Mouse (Mus musculus) v-Abl transformed pro-B cells (cell line): ENCODE data around the gene Eif3k.
"Not testable (repeated sequence)": the region's sequence is repeated elsewhere in the genome, so short reads cannot be mapped to it uniquely, and the experiment has no call there.

Experiments
- in situ Hi-C, 2 experiments: fragments of 400-800 bp; cut with MboI; formaldehyde crosslinking; loops; one replicate each; pipeline ENCODE4 v1.15.1; 2025; ENCODE audit not compliant: unreplicated experiment in 2 of 2

The Eif3k gene

DNA sequence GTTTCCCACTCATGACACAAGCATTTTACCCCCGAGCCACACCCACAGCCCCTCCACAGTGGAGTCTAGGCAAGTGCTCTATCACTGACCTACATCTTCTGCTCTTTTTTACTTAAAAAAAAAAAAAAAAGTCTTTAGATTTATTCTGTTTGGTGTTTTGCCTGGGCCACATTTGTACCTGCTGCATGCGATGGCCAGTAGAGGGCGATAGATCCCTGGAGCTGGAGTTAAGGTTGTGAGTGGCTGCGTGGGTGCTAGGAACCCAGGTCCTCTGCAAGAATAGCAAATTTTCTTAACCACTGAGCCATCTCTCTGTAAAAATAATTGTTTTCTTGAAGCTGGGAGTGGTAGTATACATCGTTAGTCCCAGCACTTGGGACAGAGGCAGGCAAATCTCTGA is 10.0 kb upstream of the Eif3k start:
- in situ Hi-C loops = no loop called here

DNA sequence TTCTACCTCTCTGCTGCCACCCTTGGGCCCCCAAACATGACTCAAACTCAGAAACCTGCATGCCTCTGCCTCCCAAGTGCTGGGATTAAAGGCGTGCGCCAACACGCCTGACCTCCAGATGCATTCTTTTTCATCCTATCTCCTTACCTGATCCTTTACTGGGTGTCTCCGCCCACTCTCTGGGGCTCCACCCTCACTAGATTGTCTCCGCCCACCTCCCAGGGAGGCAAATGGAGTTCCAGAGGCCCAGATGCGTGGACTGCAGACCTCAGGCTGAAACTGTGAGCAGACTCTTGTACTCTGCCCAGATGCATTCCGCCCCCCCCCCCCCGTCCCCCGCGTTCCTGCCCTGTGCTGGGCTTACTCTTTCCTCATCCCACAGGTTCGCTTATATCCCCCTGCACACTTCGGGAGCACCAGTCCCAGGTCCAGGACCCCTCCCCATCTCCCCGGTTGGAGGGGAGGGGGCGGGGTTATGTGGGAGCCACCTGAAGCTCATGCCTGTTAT is 9.2 kb upstream of the Eif3k start:
- in situ Hi-C loops = no loop called here

DNA sequence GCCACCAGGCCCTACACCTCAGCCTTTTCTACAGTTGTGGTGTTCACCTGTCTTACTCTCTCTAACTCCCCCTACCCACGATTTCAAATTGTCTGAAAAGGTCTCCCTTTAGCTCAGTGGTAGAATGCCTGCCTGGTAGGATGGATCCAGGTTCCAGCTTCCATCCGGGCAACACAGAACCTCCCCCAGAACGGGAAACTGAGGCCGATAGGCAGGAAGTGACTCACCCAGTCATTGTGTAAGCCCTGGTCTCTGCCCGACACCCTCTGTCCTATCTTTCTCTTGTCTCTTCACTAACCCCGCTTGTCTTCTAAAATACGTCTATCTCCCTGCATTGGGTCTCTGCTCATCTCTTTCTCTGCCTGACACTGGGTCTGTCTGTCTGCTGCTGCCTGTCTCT is 3.5 kb upstream of the Eif3k start:
- in situ Hi-C loops = loop anchor here (5.0 to 10.0 kb wide), 2 partner anchors 37 to 190 kb away; partner anchors contain the start of genes Ggn (in 1 of the 2) and Spred3 (in 1 of the 2)

DNA sequence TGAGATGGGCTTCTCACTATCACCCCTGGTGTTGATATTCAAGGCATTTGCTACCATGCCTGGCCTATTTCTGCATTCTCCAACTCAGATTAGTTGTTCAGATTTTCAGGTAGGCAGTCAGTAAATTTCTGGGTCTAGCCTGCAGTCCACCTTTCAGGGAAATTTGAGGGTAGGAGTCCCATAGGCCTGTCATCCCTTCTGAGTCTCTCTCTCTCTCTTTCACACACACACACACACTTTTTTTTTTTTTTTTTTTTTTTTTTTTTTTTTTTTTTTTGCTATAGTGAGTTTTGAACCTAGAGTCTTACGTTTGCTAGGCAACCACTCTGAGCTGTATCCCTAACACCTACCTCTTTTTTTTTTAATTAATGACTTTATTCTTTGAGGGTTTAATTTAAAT is 2.8 kb upstream of the Eif3k start:
- in situ Hi-C loops = loop anchor here in 1 of 2 experiments (10.0 kb wide), 1 partner anchor 190 kb away; the partner anchor contains the start of genes Ggn and Spred3

DNA sequence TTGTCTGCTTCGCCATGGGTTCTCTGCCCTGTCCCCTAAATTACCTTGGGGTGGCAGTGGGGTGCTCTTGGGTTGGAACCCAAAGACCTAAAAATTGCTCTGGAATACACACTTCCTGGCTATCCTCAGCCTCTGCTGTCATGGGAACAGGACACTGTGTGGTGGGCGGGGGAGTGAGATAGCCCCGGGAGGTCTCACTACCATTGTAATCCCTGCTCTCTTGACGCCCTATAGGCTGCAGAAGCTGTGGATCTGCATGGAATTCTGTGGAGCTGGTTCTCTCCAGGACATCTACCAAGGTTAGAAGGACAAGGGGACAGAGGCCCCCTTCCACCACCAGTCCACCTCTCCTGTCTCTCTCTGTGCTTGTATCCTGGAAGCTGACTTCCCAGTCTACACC is 2.2 kb upstream of the Eif3k start:
- in situ Hi-C loops = loop anchor here in 1 of 2 experiments (10.0 kb wide), 1 partner anchor 191 kb away; the partner anchor contains the start of genes Ggn and Spred3

DNA sequence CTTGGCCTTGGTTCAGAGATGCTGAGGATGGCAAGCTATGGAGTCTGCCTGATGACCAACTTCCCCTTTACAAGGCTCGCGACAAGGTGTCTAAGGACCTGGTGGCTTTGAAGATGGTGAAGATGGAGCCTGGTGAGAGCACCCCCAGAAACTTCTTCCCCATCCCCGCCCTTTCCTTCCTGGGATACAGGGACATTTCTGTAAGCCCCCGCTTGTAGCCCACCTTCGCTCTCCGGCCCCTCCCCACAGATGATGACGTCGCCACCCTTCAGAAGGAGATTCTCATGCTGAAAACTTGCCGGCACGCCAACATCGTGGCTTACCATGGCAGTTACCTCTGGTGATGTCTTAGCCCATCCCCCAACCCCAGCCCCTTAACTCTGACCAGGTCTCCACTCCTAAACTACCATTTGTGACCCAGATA is 1.5 kb upstream of the Eif3k start:
- in situ Hi-C loops = loop anchor here in 1 of 2 experiments (10.0 kb wide), 1 partner anchor 192 kb away; the partner anchor contains the start of genes Ggn and Spred3

DNA sequence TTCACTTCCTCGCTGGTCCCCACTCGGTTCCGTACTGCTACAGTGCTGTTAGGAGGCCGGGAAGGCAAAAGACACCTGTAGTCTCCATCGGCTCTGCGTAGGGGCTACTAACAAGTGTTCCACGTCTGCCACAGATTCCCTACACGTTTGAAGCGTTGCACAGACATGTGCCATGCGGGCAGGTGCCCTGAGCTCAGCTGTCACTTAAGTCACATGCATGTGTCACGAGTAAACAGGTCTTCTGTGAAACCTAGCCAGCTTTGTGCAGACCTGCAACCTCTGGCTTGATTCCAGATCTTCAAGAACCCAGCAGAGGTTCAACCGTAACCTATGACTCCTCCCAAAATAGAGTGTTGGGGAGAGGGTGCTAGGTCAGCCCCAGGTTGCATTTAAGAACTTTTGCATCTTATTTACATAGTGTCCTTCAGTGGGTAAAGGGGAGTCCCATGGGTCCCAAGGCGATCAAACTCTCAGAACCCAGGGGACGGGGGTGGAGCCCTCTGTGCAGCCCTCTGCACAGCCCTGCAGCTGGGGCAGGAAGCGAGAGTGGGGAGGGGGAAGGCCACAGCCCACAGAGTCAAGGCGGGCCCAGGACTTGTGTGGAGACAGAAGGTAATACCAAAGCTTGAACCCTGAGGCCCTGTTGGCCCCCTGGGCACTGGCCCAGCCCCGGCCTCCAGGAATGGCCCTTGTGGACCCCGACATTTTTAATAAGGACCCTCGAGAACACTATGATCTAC is 780 bp upstream of the Eif3k start:
- in situ Hi-C loops = loop anchor here in 1 of 2 experiments (10.0 kb wide), 1 partner anchor 192 kb away; the partner anchor contains the start of genes Ggn and Spred3

DNA sequence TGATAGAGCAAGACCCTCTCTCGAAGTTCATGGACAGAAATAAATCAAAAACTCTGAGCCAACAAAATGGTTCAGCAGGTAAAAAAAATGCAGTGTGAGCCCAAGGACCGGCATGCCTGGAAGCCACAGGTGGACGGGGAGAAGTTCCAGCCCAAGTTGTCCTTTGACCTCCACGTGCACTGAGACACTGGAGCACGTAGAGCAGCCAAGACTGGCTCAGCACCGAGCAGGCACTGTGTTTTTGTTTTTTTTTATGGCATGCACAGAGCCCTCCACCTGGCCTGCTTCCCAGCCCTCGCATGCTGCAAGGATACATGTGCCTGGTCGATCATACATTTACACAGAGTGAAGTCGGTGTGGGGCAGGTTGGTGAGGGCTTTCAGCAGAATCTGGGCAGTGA is 4.1 kb downstream of the Eif3k start:
- in situ Hi-C loops = no loop called here

DNA sequence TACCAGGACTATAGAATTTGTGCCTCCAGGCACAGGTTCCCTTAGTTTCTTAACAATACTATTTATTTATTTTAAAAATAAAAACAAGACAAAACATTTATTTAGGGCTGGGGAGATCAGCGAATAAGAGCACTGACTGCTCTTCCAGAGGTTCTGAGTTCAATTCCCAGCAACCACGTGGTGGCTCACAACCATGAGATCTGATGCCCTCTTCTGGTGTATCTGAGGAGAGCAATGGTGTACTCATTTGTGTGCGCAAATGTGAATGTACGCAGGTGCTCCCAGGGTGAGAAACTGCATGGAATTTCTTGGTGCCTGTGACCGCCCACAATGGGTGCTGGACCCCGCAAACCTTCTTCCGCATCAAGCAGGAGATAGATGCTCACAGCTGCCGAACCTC is 8.6 kb downstream of the Eif3k start:
- in situ Hi-C loops = loop anchor here (5.0 kb wide), 1 partner anchor 64 kb away; no protein-coding TSS in a partner anchor

DNA sequence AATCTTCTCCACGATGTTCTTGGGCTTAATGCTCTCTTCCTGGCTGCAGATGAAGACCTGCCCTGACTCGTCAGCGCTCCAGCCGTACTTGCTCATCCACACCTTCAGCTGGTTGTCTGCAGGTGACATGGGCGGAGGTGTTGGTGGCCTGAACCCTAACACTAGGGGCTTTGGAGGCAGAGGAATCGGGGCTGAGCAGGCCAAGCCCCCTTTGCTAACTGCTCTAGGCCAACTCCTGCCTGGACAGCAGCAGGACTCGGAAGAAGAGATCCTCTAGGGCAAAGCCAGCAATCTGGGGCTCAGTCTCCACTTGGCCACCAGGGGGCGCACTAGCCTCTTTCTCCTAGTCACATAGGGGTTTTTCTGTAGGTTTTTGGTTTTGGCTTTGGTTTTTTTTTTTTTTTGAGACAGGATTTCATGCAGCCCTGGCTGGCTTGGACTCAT is 9.1 kb downstream of the Eif3k start:
- in situ Hi-C loops = loop anchor here (5.0 kb wide), 1 partner anchor 65 kb away; no protein-coding TSS in a partner anchor

DNA sequence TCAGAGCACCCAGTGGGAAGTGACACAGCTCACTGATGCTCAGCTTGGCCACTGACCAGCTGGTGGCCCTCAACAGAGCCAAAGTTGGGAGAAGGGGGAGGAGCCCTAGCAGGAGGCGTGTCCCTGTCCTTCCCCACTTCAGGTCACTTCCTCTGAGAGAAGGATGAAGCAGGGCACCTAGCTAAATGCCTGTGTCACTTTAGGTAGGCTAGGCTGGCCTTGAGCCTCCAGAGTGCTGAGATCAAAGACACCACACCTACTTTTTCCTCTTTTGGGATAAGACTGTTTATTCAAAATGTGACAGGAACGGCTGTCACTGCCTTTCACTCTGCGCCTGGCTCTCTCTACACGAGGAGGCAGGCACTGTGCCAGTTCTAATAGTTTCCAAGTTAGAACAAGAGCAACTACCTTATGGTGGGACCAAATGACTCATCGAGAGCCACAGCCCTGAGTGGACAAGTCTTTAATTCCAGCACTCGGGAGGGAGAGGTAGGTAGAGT is 9.8 kb downstream of the Eif3k start:
- in situ Hi-C loops = loop anchor here (5.0 kb wide), 1 partner anchor 65 kb away; no protein-coding TSS in a partner anchor

DNA sequence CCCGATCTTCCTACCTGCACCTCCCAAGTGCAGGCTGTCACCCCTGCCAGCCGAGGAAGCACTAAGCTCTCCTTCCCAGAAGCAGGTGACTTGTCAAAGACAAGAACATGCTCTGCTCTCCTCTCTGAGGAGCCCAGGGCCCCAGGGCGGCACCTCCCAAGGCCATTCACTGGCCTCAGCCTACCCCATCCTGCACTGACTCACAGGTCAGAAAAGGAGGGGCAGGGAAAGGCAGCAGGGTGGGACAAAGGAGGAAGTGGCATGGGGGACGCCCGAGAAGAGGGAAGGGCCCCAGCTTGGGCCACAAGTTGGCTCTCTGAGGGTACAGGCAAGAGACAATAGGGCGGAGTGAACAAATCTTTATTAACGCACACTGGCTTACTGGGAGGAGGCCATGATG is 10.6 kb downstream of the Eif3k start:
- in situ Hi-C loops = loop anchor here (5.0 kb wide), 1 partner anchor 66 kb away; no protein-coding TSS in a partner anchor

DNA sequence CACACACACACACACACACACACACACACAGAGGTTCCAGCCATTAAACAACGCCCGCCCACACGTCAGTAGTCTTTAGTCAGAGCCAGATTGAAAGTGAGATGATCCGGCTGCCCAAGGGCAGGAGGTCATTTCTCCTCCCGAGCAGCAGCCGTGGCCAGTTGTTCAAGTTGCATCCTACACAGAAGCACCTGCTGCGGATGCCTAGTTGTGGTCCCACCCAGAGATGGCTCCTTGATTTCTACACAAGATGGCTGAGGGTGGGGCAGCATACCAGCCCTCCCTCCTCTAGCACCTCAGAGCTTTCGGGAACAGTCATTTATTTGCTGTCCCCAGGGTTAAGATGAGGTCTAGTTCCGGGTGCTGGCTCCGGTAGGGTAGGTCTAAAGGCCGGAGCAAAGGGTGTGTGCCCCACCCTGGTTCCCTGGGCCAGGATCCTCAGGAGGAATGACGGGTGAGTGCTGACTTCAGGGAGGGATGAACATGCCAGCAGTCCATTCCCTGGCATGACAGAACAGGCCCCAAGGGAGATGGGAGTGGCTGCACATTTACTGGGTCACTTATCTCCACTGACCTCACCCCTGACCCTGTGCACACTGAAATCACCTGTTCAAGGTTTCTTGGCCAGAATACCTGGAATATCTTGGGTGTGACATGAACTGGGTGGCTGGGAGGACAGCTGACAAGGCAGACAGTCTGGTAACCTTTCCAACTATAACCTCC is 11.8 kb downstream of the Eif3k start:
- in situ Hi-C loops = loop anchor here (5.0 kb wide), 1 partner anchor 67 kb away; no protein-coding TSS in a partner anchor

DNA sequence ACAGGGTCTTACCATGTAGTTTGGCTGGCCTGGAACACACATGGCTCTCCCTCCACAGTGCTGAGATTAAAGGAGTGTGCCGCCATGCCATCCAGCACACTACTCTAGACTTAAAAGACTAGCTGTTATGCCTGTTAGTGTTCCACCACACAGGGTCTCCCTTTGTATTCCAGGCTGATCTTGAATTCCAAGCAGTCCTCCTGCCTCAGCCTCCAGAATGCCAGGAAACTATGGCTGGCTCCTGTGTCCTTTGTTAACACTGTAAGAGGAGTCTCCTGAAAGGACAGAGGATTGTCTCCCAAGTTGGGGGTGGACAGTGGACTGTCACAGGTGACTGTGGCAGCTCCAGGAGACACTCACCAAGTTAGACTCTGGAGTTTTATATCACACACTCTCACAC is 12.4 kb downstream of the Eif3k start:
- in situ Hi-C loops = no loop called here

DNA sequence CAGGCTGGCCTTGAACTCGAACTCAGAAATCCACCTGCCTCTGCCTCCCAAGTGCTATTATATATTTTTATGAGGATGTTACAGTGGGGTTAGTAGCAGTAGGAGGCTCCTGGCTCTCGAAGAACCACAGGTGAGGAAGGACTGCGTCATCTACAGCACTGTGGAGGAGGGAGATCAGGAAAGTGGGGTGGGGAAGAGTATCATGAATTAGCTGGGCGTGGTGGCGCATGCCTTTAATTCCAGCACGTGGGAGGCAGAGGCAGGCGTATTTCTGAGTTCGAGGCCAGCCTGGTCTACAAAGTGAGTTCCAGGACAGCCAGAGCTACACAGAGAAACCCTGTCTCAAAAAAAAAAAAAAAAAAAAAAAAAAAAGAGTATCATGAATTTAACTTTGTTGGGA is 13.5 kb downstream of the Eif3k start:
- in situ Hi-C loops = not testable (repeated sequence)

DNA sequence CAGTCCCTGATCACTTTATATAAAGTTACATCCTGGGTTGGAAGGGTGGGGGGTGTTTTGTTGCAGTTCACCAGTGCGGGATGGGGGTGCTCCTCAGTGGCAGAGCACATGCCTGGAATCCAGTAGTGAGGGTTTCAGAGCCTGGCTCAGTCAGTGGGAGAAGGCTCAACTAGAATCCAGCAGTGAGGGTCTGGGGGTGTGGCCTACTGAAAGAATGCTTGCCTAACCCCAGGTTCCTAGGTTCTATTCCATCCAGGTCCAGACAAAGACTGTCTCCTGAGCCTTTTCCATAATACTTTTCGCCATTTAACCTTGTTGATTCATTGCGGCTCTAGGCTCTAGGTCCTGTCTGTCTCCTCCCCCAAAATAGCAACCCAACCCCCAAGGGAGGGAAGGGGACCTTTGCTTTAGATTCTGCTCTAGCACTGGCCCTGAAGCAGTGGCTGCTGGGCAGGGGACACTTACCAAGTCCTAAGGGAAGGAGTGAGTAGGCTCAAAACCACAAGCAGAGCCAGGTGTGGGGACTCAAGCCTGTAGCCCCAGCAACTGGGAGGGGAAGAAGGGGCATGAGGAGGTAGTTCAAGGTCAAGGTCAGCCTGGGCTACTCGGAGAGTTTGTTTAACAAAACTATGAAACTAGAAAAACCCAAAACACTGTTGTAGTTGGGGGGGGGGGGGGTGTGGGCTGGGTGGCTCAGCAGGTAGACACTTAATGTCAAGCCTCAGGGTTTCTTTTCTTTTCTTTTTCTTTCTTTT is 14.7 kb downstream of the Eif3k start:
- in situ Hi-C loops = no loop called here

DNA sequence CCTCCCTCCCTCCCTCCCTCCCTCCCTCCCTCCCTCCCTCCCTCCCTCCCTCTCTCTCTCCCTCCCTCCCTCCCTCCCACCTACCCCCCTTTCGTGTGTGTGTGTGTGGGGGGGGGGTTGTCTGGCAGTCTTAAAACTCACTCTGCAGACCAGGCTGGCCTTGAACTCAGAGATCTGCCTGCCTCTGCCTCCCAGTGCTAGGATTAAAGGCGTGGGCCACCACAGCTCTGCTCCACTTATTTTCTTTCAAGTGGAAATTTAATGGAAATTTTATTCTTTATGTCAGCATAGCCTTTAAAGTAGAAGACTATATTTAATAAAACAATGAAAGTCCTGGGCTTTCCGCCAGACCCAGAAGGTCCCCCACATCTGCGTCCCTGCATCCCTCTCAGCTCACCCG is 15.5 kb downstream of the Eif3k start:
- in situ Hi-C loops = no loop called here

DNA sequence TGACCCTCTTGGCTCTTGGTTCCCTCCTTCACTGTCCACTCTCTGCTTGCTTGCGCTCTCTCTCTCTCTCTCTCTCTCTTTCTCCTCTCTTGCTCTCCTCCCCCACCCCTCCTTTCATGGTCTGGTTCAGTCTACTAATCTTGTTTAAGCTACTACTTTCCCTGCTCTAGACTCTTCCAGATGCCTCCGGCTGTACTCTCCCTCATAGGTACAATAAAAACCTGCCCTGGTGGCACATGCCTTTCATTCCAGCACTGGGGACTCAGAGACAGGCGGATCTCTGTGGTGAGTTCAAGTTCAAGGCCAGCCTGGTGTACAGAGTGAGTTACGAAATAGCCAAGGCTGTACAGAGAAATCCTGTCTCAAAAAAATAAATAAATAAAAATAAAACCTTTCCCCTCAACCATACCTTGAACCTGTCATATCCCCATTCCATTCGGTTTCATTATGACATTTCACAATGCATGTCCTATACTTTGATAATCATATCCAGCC is 16.3 kb downstream of the Eif3k start:
- in situ Hi-C loops = no loop called here

DNA sequence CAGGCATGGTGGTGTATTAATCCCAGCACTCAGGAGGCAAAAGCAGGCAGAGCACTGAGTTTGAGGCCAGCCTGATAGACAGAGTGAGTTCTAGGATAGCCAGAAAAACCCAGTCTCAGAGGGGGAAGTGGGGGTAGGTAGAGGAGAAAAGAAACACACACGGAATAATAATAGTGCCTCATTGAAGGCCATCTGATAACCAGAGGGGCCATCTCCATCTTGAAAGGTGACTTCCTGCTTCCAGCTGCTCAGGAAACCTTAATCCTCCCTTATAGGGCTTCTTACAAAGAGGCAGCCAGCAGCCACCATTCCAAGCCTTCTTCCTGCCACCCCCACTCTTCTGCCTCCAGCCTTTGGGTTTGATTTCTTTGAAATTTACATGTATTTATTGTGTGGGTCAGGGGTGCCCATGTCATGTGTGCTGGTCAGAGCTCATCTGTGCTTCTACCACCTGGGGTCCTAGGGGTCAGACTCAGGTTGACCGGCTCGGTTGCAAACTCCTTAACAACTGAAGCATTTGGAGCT is 18.2 kb downstream of the Eif3k start:
- in situ Hi-C loops = no loop called here
